ENCODE assay signal across 9 mouse cellular contexts in the genomic region with DNA sequence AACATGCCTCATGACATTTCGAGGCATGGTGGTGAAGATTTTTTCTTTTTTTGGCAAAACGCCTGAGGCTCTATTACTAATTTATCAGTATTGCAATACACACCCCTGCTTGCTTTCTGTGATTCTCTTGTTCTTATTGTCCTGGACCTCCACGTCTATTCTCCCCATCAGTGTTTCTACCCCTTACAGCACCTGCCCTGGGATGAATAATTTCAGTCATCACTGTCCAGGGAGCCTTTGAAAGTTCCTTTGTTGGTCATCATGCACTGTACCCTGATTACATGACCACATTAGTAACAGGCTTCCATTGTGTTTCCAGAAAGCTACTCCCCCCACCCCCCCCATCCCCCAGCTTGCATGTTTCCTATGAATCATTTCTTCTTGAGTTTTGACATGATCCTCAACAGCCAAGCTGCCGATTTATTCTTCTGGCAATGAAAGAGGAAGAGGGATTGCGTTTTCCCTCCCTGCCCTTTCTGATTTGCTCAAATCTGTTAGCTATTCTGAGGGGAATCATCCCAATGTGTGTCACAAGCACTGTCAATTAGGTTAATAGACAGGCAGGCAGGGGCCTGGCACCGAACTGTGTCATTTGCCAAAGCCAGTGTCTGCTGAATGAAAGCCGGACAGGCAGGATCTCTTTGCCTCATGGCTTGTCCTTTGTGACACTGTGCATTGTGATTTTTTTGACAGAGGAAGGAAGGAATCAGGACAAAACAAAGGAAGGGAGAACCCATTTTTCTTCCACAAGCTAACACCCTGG.
A peak's percentile ranks its signal among the peaks of the same experiment; 100 is the strongest.
DNase-seq lines count a peak whose midpoint lies in the region; ATAC-seq and TF ChIP-seq lines count a peak whose summit lies in the region.
"Had no signal": no experiment of that assay in that cellular context is flagged by ENCODE, and none has a peak within 500 bp of the region (broad histone marks: within the 10 kb centered on the region; RNA-seq: fewer than 3 reads in every experiment).

No protein-coding gene starts in this region.

- no peak for TF ChIP-seq EP300 in lung, postnatal 0 days (IDR thresholded peaks at IDR 0.05)

- no peak overlapping the region for H3K4me3 ChIP-seq in lung, embryonic 16.5 days (ENCODE audit: low read length)
- no peak overlapping the region for H3K4me3 ChIP-seq in lung, postnatal 0 days (ENCODE audit: low read depth, low read length)
- H3K4me3 ChIP-seq: embryonic facial prominence, embryonic 12.5 days had no signal

- no peaks in the 10 kb centered on the region for H3K36me3 ChIP-seq in lung, embryonic 16.5 days (ENCODE audit: control insufficient read depth, insufficient read depth, low read length)
- no peaks in the 10 kb centered on the region for H3K36me3 ChIP-seq in lung, postnatal 0 days (ENCODE audit: insufficient read depth, low read length)
- H3K36me3 ChIP-seq: embryonic facial prominence, embryonic 12.5 days had no signal

- no peaks in the 10 kb centered on the region for H3K4me1 ChIP-seq in lung, embryonic 16.5 days (replicated peaks; ENCODE audit: control insufficient read depth, insufficient read depth, low read length)
- H3K4me1 ChIP-seq in lung, postnatal 0 days (ENCODE audit: insufficient read depth, low read depth, low read length) = no peaks in the 10 kb centered on the region
- H3K4me1 ChIP-seq: embryonic facial prominence, embryonic 12.5 days had no signal

- H3K27me3 ChIP-seq in lung, embryonic 16.5 days (ENCODE audit: control insufficient read depth, insufficient read depth, low read depth, low read length) = no peaks in the 10 kb centered on the region
- no peaks in the 10 kb centered on the region for H3K27me3 ChIP-seq in lung, postnatal 0 days (replicated peaks; ENCODE audit: insufficient read depth, low read length)
- H3K27me3 ChIP-seq: embryonic facial prominence, embryonic 12.5 days had no signal

- H3K9me3 ChIP-seq in lung, embryonic 16.5 days (ENCODE audit: control insufficient read depth, low read length) = no peaks in the 10 kb centered on the region
- no peaks in the 10 kb centered on the region for H3K9me3 ChIP-seq in lung, postnatal 0 days (ENCODE audit: low read length)
- H3K9me3 ChIP-seq: embryonic facial prominence, embryonic 12.5 days had no signal

- WGBS in lung, embryonic 16.5 days = 60% methylated on average over 7 of the region's 7 CpGs
- 49% methylated on average over 7 of the region's 7 CpGs for WGBS in lung, postnatal 0 days

- DNase-seq in cerebellum, adult 9-11 months = peak; percentile 6
- no peak for DNase-seq in cerebellum, adult 11 months
- DNase-seq in lung, adult 18-20 months = no peak
- DNase-seq in lung, postnatal 0 days (ENCODE audit: low spot score) = peak; percentile 10
- DNase-seq in telencephalon, adult 2 months (ENCODE audit: low read depth, low spot score) = peak; percentile 28
- DNase-seq in heart, adult 18-20 months = no peak
- no peak for DNase-seq in urinary bladder, postnatal 36 days (ENCODE audit: low spot score in 2 of 2)

- H3K9ac ChIP-seq in lung, embryonic 16.5 days (ENCODE audit: low read length) = no peak overlapping the region
- H3K9ac ChIP-seq in lung, postnatal 0 days (replicated peaks; ENCODE audit: low read depth) = no peak overlapping the region
- H3K9ac ChIP-seq: embryonic facial prominence, embryonic 12.5 days had no signal

- H3K4me2 ChIP-seq in lung, embryonic 16.5 days (ENCODE audit: low read depth, low read length) = no peak overlapping the region
- no peak overlapping the region for H3K4me2 ChIP-seq in lung, postnatal 0 days (replicated peaks; ENCODE audit: low read depth, low read length)
- H3K4me2 ChIP-seq: embryonic facial prominence, embryonic 12.5 days had no signal

- peak overlapping the region; percentile 46 for H3K27ac ChIP-seq in lung, embryonic 16.5 days (ENCODE audit: low read length)
- H3K27ac ChIP-seq in lung, postnatal 0 days (ENCODE audit: low read length) = no peak overlapping the region
- H3K27ac ChIP-seq: embryonic facial prominence, embryonic 12.5 days had no signal

- TF ChIP-seq CTCF in lung, postnatal 0 days (IDR thresholded peaks at IDR 0.05) = no peak

- ATAC-seq in lung, embryonic 16.5 days (ENCODE audit: low read depth) = peak; percentile 54
- ATAC-seq in lung, postnatal 0 days = peak; percentile 33

Comparison
In these comparisons a context has a peak if more than half of its experiments do, and no peak if none do; other contexts are left out.
1. DNase-seq: peak in cerebellum, adult 9-11 months (single experiment), lung, postnatal 0 days (single experiment) and telencephalon, adult 2 months (single experiment); none in cerebellum, adult 11 months (single experiment), lung, adult 18-20 months (0 of 2), heart, adult 18-20 months (0 of 2) and urinary bladder, postnatal 36 days (0 of 2).